Mouse (Mus musculus) B cell, adult 2 months (primary cell): ENCODE results near the gene Cass4.

ENCODE experiments used
- DNase-seq, 2 experiments: peaks; one replicate each; pipeline ENCODE4 v3.0.0; 2022

Cass4 gene

DNA sequence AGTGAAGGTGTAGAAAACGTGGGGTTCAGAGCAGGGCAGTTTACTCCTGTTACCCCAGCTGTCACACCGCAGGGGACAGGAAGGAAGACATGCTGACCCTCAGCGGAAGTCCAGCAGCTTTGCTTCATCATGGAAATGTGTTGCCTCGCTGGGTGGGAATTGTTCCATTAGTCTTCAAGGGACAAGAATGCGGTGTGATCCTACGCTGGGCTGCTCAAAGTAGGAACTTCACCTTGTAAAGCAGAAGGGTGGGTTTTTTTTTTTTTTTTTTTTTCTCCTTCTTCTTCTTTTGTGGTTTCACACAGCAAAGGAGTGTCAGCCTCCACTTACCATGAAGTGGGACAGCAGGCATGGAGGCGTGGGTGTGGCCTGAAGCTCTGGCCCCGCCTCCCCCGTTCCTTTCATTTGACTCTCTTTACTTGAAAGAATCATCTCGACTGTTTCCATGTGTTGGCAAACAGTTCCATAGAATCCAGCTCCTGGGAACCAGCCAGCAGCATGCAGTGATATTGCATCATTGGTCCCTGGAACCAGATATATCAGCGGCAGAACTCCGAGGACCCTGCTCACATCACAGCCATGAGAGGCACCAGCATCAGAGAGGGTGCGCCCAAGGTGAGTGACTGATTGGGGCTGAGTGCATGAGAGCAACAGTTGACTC lies at the start of gene Cass4:
Gene Cass4 (plus strand): TSS at position 404 of the 661 bp plus-strand sequence.
- peak; percentile 80 to 83 for DNase-seq

DNA sequence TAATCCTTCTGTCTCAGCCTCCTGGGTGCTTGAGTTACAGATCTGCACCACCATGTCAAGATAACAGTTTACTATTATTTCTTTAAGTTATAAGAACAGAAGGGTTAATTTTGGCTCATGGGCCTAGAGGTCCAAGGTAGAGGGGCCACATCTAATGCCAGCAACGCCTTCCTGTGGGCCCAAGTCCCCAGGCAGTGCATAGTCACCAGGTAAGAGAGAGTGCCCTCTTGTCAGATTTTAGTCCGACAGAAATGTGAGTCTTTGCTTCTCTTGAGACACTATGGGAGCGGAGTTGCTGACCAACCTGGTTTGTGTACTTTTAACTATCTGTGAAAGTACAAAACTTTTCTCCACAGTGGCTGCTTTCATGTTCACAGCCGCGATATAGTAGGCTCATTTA lies 48.9 kb upstream of the Cass4 start:
- DNase-seq: peak in 1 of 2 experiments; percentile 3

DNA sequence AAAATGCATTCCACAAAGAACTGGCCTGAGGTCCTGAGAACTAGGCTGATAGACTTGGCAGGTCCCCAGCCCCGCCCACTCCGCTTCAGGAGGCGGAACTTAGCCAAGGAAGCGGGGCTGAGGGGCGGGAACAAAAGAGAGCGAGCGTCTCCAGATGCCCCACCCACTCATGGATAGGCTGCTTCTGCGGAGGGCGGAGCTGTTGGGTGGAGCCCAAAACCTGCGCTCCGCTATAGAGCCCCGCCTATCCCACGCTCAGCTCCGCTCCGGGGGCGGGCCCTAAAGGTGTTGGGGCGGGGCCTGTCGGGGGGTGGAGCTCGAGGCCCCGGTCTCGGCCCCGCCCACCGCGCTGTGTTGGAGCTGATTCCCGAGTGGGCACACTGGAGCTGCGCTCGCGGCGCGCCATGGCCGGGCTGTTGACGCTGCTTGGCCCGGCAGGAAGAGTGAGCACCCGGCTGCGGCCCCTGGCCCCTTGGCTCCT lies 48.3 kb upstream of the Cass4 start, which contains the start of gene Fam210b:
Gene Fam210b (plus strand): TSS at position 308 of the 481 bp plus-strand sequence.
- DNase-seq: peak; percentile 96 to 97

DNA sequence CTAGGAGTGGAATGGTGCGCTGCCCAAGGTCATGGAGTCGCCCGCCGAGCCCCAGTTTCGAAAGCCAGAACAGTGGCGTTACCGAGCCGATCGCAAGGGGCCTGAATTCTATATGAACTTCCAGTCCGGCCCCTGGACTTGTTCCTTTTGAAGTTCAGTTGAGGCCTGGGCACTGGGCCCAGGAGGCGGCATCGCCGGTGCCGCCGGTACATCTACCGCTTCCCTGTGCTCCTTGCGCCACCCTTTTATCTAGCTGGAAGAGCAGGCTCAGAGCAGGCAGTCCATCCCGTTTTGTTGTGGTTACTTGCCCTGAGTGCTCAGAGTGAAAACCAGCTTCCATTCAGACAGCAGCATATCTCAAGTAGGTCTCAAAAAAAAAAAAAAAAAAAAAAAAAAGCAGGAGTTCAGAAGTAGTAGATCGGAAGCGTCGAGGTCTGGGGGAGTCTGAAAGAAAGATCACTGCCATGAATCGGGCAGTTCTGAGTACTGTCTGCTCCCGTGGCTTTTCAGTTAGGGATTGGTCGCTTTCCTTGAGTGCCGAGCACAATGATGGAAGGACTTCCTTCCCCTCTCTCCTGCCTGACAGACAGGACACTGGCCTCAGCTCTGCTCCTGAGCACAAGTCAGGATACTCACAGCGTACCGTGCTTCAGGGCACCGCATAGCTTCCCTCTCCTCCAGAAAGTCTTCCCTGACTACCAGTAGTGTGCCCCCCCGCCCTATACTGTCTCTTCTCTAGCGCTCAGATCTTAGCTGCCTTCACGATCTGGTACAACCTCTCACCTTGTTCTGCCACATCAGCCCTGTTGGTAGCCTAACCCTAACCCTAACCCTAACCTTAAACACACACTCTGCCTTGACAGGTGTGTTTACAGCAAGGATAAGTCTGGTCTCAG lies 47.3 kb upstream of the Cass4 start:
- peak in 1 of 2 experiments; percentile 16 for DNase-seq

DNA sequence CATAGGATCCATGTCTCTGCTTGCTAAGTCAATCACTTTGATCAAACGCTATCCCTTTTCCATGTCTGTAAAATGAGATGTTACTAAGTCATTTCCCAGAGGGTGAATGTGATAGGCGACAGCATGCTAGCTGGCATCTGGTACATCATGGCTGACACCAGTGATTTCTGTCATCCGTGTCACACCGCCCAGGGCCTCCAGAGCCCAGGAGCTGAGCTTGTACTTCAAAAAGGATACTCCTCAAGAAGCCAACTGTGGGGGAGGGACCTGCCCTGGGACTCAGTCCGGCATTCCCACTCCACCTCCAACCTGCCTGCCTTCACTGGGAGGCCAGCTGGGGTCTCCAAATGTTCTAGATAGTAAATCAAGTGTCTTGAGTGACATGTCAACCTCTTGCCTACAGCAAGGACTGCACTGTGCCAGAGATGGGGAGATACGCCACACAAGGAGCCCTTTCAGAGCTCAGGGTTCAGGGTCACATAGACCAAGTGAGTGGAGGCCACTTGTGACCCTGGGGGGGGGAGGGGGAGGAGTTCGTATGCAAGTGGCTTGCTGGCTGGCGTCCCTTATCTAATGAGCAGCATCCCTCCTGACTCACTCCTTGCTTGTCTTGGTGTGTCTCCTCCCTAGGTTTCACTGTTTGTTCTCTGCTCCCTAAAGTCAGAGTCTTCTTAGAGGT lies 46.5 kb upstream of the Cass4 start:
- DNase-seq: no peak

DNA sequence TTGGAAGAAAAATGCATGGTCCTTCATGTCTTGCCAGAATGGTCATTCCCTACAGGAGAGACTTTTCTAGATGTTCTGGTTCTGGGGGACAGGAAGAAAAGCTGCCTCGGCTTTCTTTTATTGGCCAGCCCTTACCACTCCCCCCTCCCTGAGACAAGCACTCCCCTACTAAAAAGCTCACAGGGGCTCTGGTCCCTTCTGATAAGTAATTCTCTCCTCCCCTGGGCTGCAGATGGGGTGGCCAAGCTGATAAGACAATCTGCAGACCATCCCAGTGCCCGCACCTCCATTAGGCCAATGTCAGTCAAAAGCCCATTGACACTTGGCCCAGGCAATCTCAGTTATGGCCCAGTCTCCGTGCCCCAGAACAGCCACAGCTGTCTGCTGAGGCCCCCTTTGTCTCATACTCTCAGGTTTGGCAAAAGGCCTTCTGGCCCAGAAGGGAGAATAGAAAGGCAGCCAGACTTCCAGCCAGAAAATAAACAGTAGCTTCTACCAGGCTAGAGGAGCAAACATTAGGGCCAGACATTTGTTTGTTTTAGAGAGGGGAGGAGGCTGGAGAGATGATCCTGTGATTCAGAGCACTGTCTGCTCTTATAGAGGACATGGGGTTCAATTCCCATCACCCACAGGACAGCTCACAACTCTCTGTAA lies 45.2 kb upstream of the Cass4 start:
- DNase-seq: no peak

DNA sequence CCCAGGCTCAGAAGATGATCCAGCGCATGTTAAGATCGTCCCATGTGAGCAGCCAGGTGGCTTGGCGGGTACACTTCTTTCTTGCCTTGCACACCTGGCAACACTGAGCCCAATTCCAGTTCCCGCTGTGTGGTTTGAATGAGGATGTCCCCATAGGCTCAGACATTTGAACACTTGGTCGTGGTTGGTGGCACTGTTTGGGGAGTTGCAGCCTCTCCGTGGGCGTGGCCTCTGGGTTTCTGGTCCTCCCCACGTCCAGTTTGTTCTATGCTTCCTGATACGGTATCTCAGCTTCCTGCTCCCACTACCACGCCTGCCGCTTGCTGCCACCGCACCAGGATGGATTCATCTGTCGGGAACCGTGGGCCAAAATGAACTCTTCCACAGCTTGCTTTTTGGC lies 43.8 kb upstream of the Cass4 start:
- no peak for DNase-seq

DNA sequence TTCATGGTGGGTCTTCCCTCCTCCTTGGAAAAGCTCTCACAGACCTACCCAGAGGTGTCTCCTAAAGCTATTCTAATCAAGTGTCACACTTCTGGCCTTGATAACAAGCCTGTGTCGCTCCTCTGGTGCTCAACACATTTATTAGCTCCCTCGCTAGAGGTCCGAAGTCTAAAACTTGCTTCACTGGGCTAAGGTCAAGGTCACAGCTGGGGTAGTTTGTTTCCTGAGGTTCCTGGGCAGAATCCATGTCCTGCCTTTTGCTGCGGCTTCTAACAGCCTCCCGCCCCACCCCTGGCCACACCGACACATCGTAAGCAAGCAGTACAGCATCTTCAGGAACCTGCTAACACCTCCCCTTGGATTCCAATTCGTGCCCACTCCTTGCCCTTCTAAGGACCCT lies 42.8 kb upstream of the Cass4 start:
- no peak for DNase-seq

DNA sequence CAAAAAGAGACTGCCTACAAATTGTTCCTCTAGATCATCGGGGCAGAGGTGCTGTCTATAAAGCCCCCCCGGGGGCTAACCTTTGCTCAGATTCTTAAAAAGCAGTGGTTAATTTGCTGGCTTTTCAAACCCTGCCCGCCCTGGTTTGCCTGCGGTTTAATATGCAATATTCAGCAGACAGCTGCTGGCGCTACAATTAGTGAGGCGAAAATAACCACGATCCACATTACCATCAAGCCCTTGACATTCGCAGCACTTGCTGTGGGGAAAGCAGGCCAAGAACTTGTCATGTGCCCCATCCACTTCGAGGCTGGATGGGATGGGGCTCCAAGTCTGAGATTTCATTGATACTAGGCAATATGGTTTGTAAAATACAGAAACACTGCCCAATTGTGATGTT lies 40.4 kb upstream of the Cass4 start:
- no peak for DNase-seq

DNA sequence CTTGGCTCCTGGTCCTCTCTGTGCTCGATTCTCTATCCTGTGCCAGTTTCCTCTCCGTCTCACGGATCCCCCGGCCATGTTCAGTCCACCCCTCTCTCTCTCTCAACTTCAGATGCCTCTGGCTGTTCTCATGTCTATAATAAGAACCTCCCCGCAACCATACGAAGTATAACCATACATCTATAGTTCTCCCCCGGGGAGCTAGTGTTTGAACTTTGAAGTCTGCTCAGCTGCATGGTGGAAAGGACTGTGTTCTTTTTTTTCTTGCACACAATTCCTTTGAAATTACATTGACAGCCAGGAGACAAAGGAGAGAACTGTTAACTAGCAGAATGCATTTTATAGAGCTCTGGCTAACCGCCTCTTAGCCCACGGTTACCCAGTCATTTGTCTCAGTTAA lies 38.8 kb upstream of the Cass4 start:
- DNase-seq: no peak

DNA sequence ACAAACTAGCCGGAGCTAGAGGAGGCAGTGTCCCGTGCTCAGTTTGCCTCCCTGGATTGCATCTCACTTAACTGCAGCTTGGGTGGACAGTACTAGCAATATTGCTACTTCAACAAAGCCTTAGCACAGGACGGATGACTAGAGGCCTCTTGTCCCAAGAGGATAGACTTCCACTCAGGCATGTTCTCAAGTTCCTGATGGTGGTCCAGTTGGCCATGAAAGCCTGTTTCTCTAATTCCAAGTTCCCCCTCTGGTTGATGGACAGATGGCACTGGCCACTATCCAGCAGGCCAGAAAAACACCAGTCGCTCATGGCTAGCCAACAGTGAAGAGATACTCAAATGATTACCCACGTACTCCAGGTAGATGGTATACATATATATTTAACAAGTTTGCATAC lies 37.8 kb upstream of the Cass4 start:
- no peak for DNase-seq

DNA sequence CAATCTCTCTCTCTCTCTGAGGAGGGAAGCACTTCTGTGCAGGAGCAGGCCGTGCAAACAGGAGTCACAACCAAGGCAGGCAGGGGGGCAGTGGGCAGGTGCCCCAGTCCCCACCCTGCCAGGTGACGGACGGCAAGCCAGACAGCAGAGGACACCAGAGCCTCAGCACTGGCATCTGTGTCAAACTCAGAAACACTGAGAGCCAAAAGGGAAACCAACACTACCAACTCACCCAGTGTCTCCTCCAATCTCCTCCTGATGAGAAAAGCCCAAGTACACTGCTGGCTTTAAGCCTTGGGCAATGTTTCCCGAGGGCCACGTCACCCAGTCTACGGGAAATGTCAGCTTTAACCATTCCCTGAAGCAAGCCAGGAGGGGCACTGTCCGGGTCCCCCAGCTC lies 30.4 kb upstream of the Cass4 start:
- no peak for DNase-seq

DNA sequence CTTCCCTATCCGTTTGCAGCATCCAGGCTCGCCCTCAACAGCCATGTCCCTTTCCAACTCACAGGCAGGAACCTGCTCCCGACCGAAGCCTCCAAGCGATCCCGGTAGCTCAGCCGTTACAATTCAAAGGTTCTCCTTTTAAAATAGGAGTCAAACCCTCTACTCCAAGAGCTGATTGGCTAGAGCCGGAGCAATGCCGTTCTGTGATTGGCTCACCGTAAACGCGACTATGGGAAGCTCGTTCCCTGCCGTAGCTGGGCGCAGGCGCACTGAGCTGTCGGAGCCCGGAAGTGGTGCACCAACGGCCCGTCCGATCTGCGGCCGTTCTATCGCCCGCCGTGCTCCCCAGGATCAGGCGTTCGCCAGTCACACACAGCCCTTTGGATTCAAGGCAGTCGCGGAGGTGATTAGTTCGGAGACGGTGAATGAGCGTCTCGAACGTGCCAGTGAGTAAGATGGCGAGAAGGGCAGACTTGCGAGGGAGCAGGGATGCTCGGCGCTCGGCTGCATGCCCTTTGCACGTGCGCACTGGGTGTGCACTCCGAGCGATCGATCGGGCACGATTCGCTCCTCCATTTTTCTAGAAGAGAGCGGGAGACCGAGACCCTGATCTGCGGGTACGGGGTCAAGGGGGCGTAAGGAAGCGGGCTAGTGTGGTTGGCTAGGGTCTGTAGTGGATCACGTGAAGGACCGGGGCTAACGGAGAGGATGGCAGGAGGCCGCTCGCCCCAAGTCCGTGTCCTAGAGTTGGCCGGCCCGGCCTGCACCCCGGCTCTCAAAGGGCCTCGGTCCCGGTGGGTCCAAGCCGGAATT lies 23.0 kb upstream of the Cass4 start, which contains the start of the genes Aurka and Cstf1:
Gene Aurka (minus strand): TSS at position 125 of the 813 bp plus-strand sequence.
Gene Cstf1 (plus strand): TSS at position 271 of the 813 bp plus-strand sequence.
- DNase-seq: peak; percentile 91 to 93

DNA sequence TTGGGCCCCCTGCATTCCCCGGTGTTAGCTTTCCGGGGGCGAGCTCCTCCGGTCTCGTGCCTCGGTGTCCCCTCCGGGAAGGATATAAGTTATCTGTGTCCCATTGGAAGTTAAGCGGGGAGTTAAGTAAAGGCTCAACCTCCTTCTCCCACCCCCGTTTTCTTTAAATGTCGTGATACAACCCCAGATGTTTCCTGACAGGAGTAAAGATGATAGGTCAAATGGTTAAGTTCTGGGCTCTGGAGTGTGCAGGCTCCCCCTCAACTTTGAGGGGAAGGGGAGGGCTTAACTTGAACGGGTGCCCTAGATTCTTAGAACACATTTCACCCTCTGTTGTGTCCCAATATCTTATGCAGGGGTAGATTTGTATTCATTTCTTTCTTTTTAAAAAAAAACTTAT lies 22.3 kb upstream of the Cass4 start:
- DNase-seq: no peak

DNA sequence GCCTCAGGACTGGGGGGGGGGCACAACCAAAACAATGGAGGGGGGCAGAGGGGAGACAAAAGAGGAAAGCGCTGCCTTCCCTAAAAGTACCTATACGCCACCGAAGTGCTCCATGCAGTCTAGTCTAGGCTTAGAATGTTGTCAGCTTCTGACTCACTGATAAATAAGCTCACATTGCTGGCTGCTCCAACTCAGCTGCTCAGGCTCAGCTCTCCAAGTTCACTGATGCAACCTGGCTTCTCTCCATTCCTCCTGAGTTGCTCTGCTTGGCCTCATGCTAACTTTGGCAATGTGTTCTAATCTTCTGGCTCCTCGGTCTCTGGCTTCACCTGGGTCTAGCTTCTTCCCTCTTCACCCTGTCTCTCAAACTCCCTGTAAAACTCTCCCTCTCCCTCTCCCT lies 17.0 kb upstream of the Cass4 start:
- DNase-seq: no peak

DNA sequence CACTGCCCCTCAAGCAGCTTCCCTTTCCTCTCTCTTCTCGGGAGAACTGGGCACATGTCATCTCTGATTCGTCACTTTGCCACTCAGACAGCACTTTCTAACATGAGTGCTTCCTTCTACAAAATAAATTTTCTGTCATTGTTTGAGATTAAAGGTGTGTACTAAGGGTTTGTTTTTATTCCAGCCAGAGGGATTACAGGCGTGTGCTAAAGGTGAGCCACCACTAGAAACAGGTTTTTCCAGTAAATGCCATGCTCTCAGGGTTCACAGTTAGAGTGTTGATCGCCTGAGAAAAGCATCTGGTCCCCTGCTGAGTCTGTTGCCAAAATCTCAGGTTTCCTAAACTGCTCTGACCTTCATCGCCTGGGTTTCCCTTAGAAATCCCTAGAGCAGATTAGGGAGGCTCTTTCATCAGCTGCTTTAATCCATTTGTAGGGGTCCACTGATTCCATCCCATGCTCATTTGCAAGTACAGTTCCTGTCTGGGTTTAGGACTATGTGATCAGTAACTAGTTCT lies 16.5 kb upstream of the Cass4 start:
- DNase-seq: no peak

DNA sequence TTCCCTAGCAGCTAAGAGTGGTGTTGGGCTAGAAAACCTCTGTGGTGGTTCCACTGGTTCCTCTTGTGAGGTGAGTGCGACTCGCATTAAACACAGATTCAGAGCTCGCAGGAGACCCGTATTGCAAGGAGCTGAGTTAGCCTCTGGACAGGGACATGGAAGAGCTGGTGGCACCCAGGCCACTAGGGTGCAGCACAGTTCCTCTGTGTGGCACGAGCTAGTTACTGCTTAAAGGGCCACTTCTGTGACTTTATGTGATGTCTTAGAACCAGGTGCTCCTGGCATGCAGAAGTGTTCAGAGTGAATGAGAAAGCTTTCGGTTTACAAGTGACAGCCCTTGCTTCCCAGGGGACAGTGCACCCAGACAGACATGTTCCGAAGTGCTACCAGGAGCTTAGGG lies 15.3 kb upstream of the Cass4 start:
- DNase-seq: peak; percentile 82

DNA sequence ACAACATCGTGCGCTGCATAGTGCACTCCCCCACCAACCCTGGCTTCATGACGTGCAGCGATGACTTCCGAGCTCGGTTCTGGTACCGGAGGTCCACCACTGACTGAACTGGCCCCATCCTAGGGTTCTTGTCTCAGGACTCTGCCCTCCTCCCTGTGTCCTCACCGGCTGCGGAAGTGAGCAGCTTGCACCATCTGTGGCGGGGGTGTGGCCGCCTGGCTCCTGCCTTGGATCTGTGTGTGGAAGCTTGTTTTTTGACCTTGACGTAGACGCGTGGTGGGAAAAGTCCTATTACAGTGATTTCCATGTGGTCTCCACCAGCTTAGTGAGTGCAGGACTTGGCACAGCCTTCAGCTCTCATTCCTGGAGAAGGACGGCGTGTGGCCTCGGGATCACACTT lies 13.1 kb upstream of the Cass4 start:
- no peak for DNase-seq

DNA sequence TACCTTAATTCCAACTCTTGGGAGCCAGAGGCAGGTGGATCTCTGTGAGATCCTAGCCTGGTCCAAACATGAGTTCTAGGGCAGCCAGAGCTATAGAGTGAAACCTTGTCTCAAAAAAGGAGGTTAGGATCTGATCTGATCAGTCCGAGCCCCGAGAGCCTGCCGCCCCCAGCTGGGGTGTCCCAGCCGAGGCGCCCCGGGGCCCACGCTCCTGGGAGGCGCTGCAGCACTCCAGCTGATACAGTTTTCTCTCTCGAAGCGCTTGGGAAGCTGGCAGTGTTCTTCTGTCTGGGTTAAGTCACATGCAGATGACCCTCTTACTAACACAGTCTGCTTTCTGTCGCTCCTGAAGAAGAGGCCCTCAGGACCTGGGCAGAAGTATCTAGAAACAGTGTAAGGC lies 12.3 kb upstream of the Cass4 start:
- no peak for DNase-seq

DNA sequence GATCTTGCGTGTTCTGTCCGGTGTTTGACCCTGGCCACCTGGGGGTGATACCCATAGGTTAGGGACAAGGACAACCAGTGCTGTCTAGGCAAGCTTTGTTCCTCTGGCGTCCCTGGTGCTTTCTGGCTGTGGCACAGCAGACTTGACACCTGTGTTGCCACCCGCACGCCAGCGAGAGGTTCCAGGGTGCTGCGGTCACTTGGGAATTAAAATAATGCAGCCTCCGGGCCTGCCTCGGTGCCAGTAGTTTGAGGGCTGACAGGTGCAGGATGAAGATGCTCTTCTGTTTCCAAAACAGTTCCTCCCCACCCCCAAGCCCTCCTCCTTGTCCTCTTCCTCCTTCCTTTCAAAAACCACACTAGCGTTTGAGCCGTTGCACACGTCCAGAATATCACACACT lies 11.7 kb upstream of the Cass4 start:
- DNase-seq: peak; percentile 22 to 23

DNA sequence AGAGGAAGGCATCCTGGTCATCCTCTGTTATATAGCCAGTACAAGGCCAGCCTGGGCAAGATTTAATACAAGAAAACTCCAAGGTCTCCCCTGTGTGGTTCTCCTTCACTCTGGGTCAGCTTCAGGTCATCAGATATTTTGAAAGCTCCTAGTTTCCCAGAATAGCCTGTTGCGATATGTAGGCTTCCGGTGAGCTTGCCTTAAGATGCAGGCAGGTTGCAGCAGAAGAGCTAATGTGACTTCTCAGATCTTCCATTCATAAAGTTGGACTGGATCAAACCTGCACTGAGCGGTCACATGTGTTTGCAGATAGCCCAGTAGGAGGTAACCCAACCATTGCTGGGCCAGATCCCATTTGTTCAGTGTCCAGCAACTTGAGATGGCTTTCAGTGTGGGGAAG lies 8.9 kb upstream of the Cass4 start:
- no peak for DNase-seq

DNA sequence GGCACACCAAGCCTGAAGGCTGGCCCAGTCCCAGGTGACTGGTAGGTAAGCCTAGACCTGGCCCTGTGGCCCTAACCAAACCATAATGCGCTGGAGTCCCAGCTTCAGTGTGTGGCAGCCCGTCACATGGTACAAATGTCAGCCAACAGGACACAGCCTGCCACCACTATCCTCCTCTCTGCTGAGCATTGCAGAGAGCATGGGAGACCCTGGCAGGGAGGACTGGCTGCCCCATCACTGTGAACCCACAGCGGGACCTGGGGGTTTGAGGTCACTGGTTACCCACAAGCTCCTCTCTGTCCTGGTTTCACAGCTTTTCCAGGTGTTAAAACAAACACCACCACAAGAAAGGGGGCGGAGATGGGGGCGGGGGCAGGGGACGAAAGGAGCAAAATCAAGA lies 3.3 kb upstream of the Cass4 start:
- DNase-seq: no peak
